Mouse (Mus musculus): Measurements from ENCODE around the gene Mfsd4b3. TPM values are rescaled to one million over a fixed set of nuclear protein-coding genes. Genes with fewer than 3 reads are reported as not detected.
A peak's percentile ranks its signal among the peaks of the same experiment; 100 is the strongest.
"Not testable (repeated sequence)": the region's sequence is repeated elsewhere in the genome, so short reads cannot be mapped to it uniquely, and the experiment has no call there.

The Mfsd4b3 gene
- 0.17 and 0.79 TPM in 2 replicates for polyA plus RNA-seq (2014; fragmentation: Nextera tagmentation; extraction: Ambion mirVana)

DNA sequence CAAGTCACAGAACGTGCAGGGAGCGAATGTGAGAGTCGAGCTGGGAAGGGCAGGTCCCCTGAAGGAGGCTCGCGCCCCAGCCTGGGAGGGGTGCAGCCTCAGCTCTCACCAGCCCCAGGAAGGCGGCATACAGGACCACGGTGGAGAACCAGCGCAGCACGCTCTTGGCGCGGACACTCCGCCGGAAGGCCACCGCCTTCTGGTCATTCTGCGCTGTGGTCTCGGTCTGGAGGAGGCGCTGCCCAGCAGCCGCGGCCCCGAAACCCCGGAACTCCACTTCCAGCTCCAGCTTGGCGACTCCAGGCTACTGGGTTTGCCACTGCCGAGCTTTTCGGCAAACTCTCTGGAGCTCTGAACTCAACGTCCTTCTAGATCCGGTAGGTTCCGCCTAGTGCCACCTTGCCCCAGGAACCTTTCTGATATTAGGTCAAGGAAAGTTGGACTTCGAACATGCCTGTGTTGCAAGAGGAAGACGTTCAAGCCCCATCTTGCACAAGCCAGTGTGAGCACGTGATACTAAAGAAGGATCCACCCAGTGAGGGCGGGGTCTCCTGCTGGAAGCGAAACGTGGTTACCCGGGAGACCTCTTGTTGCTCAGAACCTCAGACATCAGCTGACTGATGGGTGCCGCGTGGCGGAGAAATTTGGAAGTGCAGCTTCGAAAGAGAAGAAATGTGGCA is at the start of gene Mfsd4b3:
Gene Mfsd4b3 (minus strand): TSS at position 393 of the 680 bp plus-strand sequence.
- ATAC-seq (ENCODE audit: low FRiP score, low TSS enrichment), result peak; percentile 99
- H3K27me3 ChIP-seq (ENCODE audit: control insufficient read depth, insufficient read depth, low read length), result no peaks in the 10 kb centered on the region
- peak within 1 kb of the TSS; percentile 96 for H3K4me2 ChIP-seq (replicated peaks; ENCODE audit: low read depth, low read length)
- WGBS, result under 1% methylated on average over 38 of the region's 38 CpGs
- no peaks in the 10 kb centered on the region for H3K4me1 ChIP-seq (ENCODE audit: control insufficient read depth, insufficient read depth, low read length)
- no peaks in the 10 kb centered on the region for H3K36me3 ChIP-seq (ENCODE audit: control insufficient read depth, insufficient read depth, low read length)
- no peak within 1 kb of the TSS for H3K27ac ChIP-seq (ENCODE audit: low read depth, low read length)
- H3K9me3 ChIP-seq (ENCODE audit: control insufficient read depth, low read length), result no peaks in the 10 kb centered on the region
- H3K9ac ChIP-seq (ENCODE audit: low read depth, low read length), result peak within 1 kb of the TSS; percentile 65
- H3K4me3 ChIP-seq (ENCODE audit: low read length), result peak within 1 kb of the TSS; percentile 58

GRCm38 (mm10) chr10:40009591-40009990 is 49.6 kb upstream of the Mfsd4b3 start:
- Histone ChIP-seq H3K36me3 (ENCODE audit: control insufficient read depth, insufficient read depth, low read length) (no peaks in the 10 kb centered on the region), H3K27ac (ENCODE audit: low read depth, low read length) (no peak overlapping the region), H3K4me3 (ENCODE audit: low read length) (no peak overlapping the region), H3K4me1 (ENCODE audit: control insufficient read depth, insufficient read depth, low read length) (no peaks in the 10 kb centered on the region), H3K4me2 (replicated peaks; ENCODE audit: low read depth, low read length) (no peak overlapping the region), H3K9ac (ENCODE audit: low read depth, low read length) (no peak overlapping the region), H3K9me3 (ENCODE audit: control insufficient read depth, low read length) (no peaks in the 10 kb centered on the region), H3K27me3 (ENCODE audit: control insufficient read depth, insufficient read depth, low read length) (no peaks in the 10 kb centered on the region)
- 83% methylated on average over 11 of the region's 11 CpGs for WGBS
- ATAC-seq (ENCODE audit: low FRiP score, low TSS enrichment), result no peak

DNA sequence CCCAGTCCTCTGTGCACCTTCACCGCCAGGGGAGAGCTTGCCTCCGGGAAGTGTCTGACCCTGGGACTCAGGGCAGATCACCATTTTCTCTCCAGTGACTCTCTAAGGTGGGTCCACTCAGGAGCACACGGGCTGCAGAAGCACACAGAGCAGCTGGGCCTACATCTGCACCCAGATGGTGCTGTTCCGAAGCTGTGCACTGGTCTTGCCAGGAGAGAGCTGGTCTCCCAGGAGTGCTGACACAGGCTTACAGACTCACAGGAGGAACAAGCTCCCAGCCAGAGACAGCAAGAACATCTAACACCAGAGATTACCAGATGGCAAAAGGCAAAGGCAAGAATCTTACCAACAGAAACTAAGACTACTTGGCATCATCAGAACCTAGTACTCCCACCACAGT is 48.9 kb upstream of the Mfsd4b3 start:
- 65% methylated on average over 4 of the region's 4 CpGs for WGBS

DNA sequence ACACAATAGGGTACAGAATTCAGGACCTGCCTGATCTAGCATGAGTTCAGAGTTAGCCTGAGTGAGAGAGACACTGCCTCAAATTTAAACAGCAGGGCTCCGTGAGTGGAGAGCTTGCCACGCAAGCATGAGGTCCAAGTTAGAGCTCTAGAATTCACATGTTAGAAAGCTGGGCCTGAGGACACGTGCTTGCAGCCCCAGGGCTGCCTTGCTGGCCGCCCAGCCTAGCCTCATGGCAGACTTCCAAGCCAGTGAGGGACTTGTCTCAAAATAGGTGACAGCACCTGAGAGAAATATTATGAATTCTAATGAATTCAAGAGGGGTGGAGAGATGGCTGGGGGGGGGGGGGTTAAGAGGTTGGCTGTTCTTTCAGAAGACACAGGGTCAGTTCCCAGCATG is 48.0 kb upstream of the Mfsd4b3 start:
- 91% methylated on average over 4 of the region's 4 CpGs for WGBS
- no peak overlapping the region for H3K4me3 ChIP-seq (ENCODE audit: low read length)
- no peaks in the 10 kb centered on the region for H3K9me3 ChIP-seq (ENCODE audit: control insufficient read depth, low read length)
- no peaks in the 10 kb centered on the region for H3K27me3 ChIP-seq (ENCODE audit: control insufficient read depth, insufficient read depth, low read length)
- H3K27ac ChIP-seq (ENCODE audit: low read depth, low read length), result no peak overlapping the region
- H3K9ac ChIP-seq (ENCODE audit: low read depth, low read length), result no peak overlapping the region
- no peak overlapping the region for H3K4me2 ChIP-seq (replicated peaks; ENCODE audit: low read depth, low read length)
- no peak for ATAC-seq (ENCODE audit: low FRiP score, low TSS enrichment)
- H3K4me1 ChIP-seq (ENCODE audit: control insufficient read depth, insufficient read depth, low read length), result no peaks in the 10 kb centered on the region
- no peaks in the 10 kb centered on the region for H3K36me3 ChIP-seq (ENCODE audit: control insufficient read depth, insufficient read depth, low read length)

More for the DNA sequence above, 48.9 kb upstream of the Mfsd4b3 start:
- not testable (repeated sequence) for ATAC-seq (ENCODE audit: low FRiP score, low TSS enrichment); H3K27me3 ChIP-seq (ENCODE audit: control insufficient read depth, insufficient read depth, low read length); H3K4me2 ChIP-seq (replicated peaks; ENCODE audit: low read depth, low read length); H3K4me1 ChIP-seq (ENCODE audit: control insufficient read depth, insufficient read depth, low read length); H3K9me3 ChIP-seq (ENCODE audit: control insufficient read depth, low read length); H3K9ac ChIP-seq (ENCODE audit: low read depth, low read length); H3K27ac ChIP-seq (ENCODE audit: low read depth, low read length); H3K4me3 ChIP-seq (ENCODE audit: low read length); H3K36me3 ChIP-seq (ENCODE audit: control insufficient read depth, insufficient read depth, low read length)

DNA sequence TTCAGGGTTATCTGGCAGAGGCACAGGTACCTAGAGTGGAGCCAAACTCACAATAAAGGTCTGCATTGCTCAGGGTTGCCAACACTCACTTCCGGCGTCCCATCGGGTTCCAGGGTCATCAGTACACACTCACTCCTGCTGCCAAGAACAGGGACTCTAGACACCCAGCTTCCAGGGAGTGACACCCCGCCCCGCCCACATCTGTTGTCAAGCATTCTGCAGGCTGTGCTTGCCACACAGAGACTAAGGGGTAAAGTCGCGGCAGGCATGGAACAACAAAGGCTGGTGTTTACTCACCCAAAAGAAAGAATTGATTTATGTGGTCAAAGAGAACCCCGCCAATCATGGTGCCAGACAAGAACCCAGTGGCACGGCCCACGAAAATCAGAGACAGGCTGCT is 47.0 kb upstream of the Mfsd4b3 start:
- no peak overlapping the region for H3K27ac ChIP-seq (ENCODE audit: low read depth, low read length)
- no peaks in the 10 kb centered on the region for H3K4me1 ChIP-seq (ENCODE audit: control insufficient read depth, insufficient read depth, low read length)
- no peaks in the 10 kb centered on the region for H3K27me3 ChIP-seq (ENCODE audit: control insufficient read depth, insufficient read depth, low read length)
- H3K9me3 ChIP-seq (ENCODE audit: control insufficient read depth, low read length), result no peaks in the 10 kb centered on the region
- no peak overlapping the region for H3K4me2 ChIP-seq (replicated peaks; ENCODE audit: low read depth, low read length)
- H3K9ac ChIP-seq (ENCODE audit: low read depth, low read length), result no peak overlapping the region
- no peak overlapping the region for H3K4me3 ChIP-seq (ENCODE audit: low read length)
- H3K36me3 ChIP-seq (ENCODE audit: control insufficient read depth, insufficient read depth, low read length), result no peaks in the 10 kb centered on the region
- ATAC-seq (ENCODE audit: low FRiP score, low TSS enrichment), result no peak
- 68% methylated on average over 10 of the region's 10 CpGs for WGBS

- Histone ChIP-seq H3K4me2 (replicated peaks; ENCODE audit: low read depth, low read length) (no peak overlapping the region), H3K4me3 (ENCODE audit: low read length) (no peak overlapping the region), H3K36me3 (ENCODE audit: control insufficient read depth, insufficient read depth, low read length) (no peaks in the 10 kb centered on the region), H3K27ac (ENCODE audit: low read depth, low read length) (no peak overlapping the region), H3K9me3 (ENCODE audit: control insufficient read depth, low read length) (no peaks in the 10 kb centered on the region), H3K9ac (ENCODE audit: low read depth, low read length) (no peak overlapping the region), H3K27me3 (ENCODE audit: control insufficient read depth, insufficient read depth, low read length) (no peaks in the 10 kb centered on the region), H3K4me1 (ENCODE audit: control insufficient read depth, insufficient read depth, low read length) (no peaks in the 10 kb centered on the region)
- ATAC-seq (ENCODE audit: low FRiP score, low TSS enrichment), result no peak
- 95% methylated on average over 2 of the region's 2 CpGs for WGBS
These were observed 40.8 kb upstream of the Mfsd4b3 start for GRCm38 (mm10) chr10:40000746-40001145.

- WGBS, result 61% methylated on average over 4 of the region's 4 CpGs
- no peak overlapping the region for H3K27ac ChIP-seq (ENCODE audit: low read depth, low read length)
- H3K36me3 ChIP-seq (ENCODE audit: control insufficient read depth, insufficient read depth, low read length), result no peaks in the 10 kb centered on the region
- no peaks in the 10 kb centered on the region for H3K27me3 ChIP-seq (ENCODE audit: control insufficient read depth, insufficient read depth, low read length)
- H3K4me2 ChIP-seq (replicated peaks; ENCODE audit: low read depth, low read length), result no peak overlapping the region
- H3K9me3 ChIP-seq (ENCODE audit: control insufficient read depth, low read length), result peaks cover 6% of the 10 kb centered on the region
- H3K9ac ChIP-seq (ENCODE audit: low read depth, low read length), result no peak overlapping the region
- H3K4me1 ChIP-seq (ENCODE audit: control insufficient read depth, insufficient read depth, low read length), result no peaks in the 10 kb centered on the region
- no peak for ATAC-seq (ENCODE audit: low FRiP score, low TSS enrichment)
- H3K4me3 ChIP-seq (ENCODE audit: low read length), result no peak overlapping the region
These were observed 31.2 kb upstream of the Mfsd4b3 start for GRCm38 (mm10) chr10:39991155-39991554.

GRCm38 (mm10) chr10:39986466-39986865 is 26.5 kb upstream of the Mfsd4b3 start, which contains the start of gene Mfsd4b5:
TSS of gene Mfsd4b5 (minus strand) at chr10:39986646.
- no peak within 1 kb of the TSS for H3K4me2 ChIP-seq (replicated peaks; ENCODE audit: low read depth, low read length)
- no peaks in the 10 kb centered on the region for H3K36me3 ChIP-seq (ENCODE audit: control insufficient read depth, insufficient read depth, low read length)
- H3K9me3 ChIP-seq (ENCODE audit: control insufficient read depth, low read length), result no peaks in the 10 kb centered on the region
- H3K27ac ChIP-seq (ENCODE audit: low read depth, low read length), result no peak within 1 kb of the TSS
- H3K4me3 ChIP-seq (ENCODE audit: low read length), result no peak within 1 kb of the TSS
- 87% methylated on average over 12 of the region's 12 CpGs for WGBS
- H3K9ac ChIP-seq (ENCODE audit: low read depth, low read length), result no peak within 1 kb of the TSS
- ATAC-seq (ENCODE audit: low FRiP score, low TSS enrichment), result no peak
- no peaks in the 10 kb centered on the region for H3K4me1 ChIP-seq (ENCODE audit: control insufficient read depth, insufficient read depth, low read length)
- H3K27me3 ChIP-seq (ENCODE audit: control insufficient read depth, insufficient read depth, low read length), result no peaks in the 10 kb centered on the region

- 44% methylated on average over 5 of the region's 5 CpGs for WGBS
- H3K9ac ChIP-seq (ENCODE audit: low read depth, low read length), result no peak overlapping the region
- H3K9me3 ChIP-seq (ENCODE audit: control insufficient read depth, low read length), result peaks cover 7% of the 10 kb centered on the region; the same call in 1 of the 2 replicates
- H3K36me3 ChIP-seq (ENCODE audit: control insufficient read depth, insufficient read depth, low read length), result no peaks in the 10 kb centered on the region
- no peaks in the 10 kb centered on the region for H3K4me1 ChIP-seq (ENCODE audit: control insufficient read depth, insufficient read depth, low read length)
- H3K27ac ChIP-seq (ENCODE audit: low read depth, low read length), result no peak overlapping the region
- ATAC-seq (ENCODE audit: low FRiP score, low TSS enrichment), result peak; percentile 89
- no peak overlapping the region for H3K4me3 ChIP-seq (ENCODE audit: low read length)
- H3K27me3 ChIP-seq (ENCODE audit: control insufficient read depth, insufficient read depth, low read length), result no peaks in the 10 kb centered on the region
- H3K4me2 ChIP-seq (replicated peaks; ENCODE audit: low read depth, low read length), result no peak overlapping the region
These were observed 22.7 kb upstream of the Mfsd4b3 start for GRCm38 (mm10) chr10:39982604-39983003.
